Mouse (Mus musculus): ENCODE results near the gene Gpx1. TPM values are rescaled to one million over a fixed set of nuclear protein-coding genes. Genes with fewer than 3 reads are reported as not detected.
"Not testable (repeated sequence)": the region's sequence is repeated elsewhere in the genome, so short reads cannot be mapped to it uniquely, and the experiment has no call there.

Gpx1 gene
- total RNA-seq (2022) = 100 to 1,000 TPM; 524 to 812 (median 629) TPM

DNA sequence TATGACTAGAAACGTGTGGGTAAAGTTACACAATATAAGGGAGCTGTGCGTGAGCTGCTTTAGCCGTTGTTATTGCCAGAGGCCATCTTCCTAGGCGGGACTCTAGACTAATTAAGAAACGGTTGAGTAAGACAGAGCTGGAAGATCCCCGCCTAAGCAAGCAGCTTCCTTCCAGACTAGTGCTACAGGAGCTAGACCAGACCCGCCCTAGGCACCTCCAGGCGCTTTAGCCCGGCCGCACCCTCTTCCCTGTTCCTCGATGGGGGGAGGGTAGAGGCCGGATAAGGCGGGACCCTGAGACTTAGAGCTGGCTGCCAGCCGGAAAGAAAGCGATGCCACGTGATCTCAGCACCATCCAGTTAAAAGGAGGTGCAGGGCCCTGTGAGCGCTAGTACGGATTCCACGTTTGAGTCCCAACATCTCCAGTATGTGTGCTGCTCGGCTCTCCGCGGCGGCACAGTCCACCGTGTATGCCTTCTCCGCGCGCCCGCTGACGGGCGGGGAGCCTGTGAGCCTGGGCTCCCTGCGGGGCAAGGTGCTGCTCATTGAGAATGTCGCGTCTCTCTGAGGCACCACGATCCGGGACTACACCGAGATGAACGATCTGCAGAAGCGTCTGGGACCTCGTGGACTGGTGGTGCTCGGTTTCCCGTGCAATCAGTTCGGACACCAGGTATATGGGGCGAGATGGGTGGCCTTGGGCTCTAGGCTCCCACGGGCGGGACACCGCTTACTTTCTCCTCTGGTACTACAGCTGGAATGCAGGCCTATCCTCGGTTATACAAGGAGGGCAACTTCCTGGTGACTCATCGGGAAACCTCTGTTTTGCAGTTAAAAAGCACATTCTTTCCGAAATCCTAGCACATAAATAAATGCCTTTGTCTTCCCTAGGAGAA, at the start of gene Gpx1:
Gene Gpx1, plus strand, starts transcription at position 18 of the 896 bp plus-strand sequence.
- peak; percentile 93 for DNase-seq

DNA sequence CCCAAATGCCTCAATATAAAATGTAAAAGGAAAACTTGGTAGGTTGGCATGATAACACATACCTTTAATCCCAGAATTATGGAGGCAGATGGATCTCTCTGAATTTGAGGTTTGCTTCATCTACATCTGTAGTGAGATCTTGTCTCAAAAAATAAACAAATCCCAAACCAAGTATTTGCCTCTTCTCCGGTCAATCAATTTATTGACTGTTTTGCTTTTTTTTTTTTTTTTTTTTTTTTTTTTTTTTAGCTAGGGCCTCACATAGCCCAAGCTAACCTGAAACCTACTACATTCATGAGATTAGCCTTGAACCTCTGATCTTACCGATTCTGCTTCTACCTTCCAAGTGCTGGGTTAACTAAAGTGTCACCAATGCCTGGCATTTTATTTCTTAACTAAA, 49.4 kb upstream of the Gpx1 start:
- DNase-seq = no peak

DNA sequence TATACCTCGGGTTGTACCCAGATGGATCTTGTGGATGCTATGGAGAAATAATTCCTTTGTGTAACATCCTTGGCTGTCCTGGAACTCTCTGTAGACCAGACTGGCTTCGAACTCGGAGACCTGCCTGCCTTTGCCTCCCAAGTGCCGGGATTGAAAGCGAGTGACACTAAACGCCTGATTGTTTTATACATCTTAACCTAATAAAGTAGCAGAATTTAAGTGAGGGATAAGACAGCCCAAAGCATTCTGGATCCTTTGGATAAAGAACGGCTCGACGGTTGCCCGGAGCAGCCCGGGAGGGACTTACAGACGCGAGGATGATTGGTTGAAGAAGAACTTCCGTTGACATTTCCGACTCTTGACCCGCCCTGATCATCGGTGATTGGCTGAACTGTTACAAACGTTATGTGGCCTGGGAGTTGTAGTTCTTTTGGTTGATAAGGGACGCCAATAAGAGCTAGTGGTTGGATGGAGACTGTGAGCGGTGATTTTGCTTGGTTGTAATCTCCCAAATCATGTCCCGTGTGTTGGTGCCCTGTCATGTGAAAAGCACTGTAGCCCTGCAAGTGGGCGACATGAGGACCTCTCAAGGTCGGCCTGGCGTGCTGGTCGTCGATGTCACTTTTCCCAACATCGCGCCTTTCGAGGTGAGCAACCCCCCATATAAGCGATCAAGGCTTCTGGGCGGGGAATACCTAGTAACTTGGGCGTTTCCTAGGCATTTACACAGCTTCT, 48.5 kb upstream of the Gpx1 start, which contains the start of gene Nicn1:
Gene Nicn1, plus strand, starts transcription at position 414 of the 735 bp plus-strand sequence.
- DNase-seq = peak; percentile 93

DNA sequence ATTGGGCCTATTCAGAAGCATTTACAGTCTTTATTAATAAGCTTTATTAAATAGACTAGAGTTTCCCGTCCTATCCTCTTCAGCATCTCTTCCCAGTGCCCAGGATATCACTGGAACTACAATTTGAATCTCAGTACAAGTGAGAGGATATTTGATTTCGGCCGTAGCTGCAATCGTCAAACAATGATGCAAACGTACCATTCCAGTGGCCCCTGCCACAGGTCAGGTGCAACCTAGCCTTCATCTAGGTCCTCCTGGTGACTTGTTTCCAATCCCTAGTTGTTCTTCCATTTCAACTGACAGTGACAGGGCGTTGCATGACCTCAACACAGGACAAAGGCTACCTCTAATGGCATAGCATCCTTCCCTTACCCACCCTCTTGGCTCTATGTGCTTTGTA, 47.9 kb upstream of the Gpx1 start:
- no peak for DNase-seq

DNA sequence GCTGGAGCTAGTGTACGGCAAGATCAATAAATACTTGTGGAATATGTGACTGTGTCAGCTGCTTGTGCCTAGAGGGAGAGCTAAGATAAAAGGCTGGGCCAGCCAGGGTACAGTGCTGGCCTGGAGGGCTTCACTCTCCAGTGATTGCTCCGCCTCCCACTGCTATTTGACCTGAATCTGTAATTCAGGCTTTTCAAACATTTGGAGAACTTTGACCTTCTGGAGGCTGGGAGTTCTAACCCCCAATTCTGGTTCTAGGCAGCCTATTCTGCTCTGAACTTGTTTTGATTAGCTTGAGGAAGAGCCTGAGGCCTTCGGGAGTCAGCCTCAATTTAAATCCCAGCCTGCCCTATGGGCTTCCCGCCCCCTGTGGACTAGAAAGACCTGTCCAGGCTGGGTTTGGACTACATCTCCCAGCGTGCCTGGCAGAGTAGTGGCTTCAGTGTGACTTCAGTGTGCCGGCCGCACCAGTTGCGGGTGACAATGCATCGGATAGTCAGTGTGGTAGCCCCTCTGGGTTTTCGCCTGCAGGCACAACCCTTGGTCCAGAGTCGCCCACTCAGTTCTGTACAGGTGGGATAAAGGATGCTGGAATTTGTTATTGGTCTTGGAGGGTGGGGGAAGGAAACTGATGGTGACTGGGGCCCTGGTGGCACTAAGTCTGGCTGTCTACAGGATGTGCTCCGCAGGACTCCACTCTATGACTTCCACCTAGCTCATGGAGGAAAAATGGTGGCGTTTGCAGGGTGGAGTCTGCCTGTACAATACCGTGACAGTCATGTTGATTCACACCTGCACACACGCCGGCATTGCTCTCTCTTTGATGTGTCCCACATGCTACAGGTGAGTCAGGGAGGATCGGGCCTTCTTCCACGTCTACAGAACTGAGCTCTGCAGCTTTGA, 42.0 kb upstream of the Gpx1 start, which contains the start of gene Amt:
Gene Amt, plus strand, starts transcription at position 401 of the 903 bp plus-strand sequence.
- no peak for DNase-seq

DNA sequence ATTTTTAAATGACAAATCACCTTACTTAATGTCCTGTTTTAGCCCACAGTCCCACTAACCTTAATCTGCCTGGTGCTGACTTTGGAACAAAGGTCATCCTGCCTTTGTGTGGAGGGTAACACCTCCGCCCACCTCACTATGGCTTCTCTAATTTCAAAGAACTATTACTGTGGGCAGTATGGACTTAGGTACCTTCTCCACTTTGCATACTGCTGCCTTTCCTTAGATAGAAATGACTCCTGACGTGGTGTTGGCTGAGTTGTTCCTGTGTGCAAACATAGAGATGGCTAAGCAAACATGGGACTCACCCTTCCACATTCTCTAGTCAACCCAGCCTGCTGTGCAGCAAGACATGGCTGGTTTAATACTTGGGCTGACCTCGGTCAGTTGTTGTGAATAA, 36.9 kb upstream of the Gpx1 start:
- no peak for DNase-seq

DNA sequence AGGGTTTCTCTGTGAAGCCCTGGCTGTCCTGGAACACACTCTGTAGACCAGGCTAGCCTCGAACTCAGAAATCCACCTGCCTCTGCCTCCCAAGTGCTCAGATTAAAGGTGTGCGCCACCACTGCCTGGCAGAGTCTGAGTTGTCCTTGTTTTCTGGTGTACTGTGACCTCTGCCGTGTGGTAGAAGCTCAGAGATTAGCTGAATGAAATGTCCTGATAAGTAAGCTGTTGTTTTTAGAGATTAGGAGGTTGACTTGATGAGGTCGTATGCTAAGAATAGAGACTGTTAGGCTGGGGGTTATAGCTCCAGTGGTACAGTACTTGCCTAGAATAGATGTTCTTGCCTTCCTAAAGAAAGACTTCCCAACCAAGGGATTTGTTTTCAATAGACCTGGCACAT, 34.0 kb upstream of the Gpx1 start:
- DNase-seq = no peak

DNA sequence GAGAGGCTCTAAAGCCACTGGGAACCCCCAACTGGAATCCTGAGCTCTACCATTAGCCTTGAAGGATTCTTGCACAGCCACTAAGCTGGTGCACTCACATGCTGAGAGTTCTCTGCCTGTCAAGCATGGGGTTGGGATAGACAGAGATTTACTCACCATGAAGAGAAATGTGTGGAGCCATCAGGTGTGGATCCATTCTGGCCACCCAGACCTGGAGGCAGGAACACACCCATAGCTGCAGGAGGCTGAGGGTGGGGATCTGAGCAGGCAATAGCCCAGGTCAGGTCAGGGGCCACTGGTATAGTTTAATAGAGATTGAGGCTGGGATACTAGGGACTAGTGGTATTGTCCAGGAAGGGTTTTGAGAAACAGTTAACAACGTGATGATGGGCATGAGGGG, 33.5 kb upstream of the Gpx1 start:
- peak; percentile 38 for DNase-seq

DNA sequence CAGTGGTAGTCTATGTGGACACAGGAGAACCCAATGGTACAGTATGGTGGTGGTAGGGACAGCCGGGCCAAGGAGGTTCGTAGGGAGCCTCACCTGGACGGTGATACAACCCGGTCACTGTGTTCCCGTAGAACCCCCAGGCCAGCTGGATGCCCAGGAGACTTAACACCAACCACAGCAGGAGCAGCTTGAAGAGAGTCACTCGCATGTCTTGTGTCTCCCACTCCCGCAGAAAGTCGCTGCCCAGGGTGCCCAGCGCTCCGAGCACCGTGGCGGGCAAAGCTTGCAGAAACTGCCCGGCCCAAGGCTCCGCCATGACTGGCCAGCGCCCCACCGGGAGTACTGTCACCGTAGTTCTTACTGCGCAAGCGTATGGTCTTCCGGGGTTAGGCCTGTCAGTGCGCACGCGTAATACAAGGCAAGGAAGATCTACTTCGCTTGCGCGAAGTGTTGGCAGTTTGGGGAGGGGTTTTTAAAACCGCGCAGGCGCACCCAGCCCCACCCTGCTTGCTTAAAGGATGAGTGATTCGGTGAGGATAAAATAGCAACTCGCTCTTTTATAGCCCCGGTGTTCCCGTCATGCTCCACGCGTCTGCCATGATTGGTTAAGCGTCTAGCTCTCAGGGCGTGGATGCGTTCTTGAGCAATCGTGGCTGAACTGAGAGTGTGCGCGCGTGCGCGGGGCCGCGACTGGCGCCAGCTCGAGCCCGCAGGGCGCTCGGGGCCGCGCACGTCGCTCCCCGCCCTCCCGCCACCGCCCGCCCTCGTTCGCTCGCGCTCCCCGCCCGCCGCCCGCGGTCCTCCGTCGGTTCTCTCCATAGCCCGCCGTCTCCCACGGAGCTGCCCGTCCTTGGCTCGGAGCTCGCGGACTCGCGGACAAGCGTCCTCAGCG, 32.8 kb upstream of the Gpx1 start, which contains the start of the genes Rhoa and Tcta:
Gene Rhoa, plus strand, starts transcription at position 501 of the 892 bp plus-strand sequence.
Gene Tcta, minus strand, starts transcription at position 532 of the 892 bp plus-strand sequence.
- peak; percentile 99 for DNase-seq

DNA sequence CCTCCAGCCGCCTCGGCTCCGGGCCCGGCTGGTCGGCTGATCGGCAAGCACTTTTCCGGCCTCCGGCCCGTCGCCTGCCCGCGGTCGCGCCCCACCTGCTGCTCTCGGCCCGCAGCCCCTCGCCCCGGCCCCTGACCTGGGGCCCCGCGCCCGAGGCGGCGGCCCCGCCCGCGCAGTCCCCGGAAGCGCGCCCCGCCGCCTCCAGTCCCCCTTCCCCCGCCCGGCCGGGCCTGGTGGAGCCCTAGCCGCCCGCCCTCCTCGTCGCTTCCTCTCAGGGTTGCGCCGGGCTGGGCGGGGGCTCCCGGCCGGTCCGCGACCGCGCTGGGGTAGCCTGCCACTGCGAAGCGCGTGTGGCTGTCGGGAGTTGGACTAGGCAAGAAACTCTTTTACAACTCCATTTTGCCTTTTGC, 32.1 kb upstream of the Gpx1 start:
- peak; percentile 68 for DNase-seq

DNA sequence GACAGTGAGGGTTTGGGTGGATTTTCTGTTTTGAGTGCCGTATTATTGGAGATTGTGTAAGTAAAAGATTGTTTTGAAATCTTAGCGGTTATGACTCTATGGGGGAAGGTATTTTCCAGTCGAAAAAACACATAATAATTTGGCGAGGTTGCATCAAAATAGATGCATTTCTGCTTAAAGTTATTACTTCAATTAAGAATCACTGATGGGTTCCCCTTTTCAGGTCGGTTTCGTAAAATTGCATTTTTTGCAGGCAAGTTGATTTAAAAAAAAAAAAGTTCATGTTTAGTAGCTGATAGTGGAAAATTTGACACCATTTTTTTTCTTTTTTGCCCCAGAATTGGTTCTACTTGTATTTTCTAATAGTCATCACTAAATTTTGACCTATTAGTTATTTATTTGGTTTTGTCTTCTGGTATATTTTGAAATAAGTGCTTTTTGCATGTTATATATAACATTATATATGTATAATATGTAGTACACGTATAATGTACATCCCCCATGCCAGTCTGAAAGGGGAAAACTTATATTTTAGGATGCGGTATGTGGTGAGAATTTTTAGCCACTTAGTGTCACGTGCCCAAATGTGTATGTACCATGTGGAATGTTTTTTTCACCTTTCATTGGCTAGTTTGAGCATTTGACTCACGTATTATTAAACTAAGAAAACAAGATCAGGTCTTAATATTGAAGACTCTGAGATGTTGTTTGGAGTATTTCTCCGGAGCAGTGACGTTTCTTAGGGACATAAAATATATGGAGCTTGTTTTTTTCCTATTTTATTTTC, 31.5 kb upstream of the Gpx1 start:
- no peak for DNase-seq

DNA sequence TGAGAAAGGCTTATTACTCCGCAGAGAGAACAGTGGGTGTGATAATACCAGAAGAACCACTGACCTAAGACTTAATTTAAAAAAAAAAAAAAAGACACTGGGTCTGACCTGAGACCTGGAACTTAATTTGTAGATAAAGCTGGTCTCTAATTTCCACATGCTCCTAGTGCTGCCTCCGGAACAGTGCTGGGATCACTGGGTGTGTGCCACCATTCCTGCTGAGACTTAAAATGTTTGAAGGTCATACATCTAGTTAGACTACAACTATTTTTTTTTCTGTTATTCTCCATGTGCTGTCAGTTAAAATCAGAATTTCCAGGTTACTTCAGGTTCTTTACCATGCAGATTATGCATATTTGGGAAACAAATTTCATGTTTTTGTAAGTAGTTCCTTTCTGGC, 30.6 kb upstream of the Gpx1 start:
- no peak for DNase-seq

DNA sequence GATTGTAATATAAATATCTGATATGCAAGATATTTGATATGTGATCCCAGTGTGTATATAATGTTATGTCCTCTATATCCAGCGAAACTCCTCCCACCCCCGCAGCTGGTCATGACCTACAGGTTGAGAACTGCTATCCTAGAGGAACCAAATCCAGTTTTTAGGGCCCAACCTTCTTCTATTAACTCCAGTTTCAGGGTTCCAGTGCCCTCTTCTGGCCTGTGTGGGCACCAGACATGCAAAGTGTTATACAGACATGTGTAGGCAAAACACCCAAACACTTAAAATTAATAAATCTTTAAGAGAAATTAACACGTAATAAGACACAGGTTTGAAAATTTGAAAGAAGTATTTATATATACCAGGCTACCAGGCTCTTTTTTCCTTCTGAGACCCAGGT, 21.1 kb upstream of the Gpx1 start:
- no peak for DNase-seq

DNA sequence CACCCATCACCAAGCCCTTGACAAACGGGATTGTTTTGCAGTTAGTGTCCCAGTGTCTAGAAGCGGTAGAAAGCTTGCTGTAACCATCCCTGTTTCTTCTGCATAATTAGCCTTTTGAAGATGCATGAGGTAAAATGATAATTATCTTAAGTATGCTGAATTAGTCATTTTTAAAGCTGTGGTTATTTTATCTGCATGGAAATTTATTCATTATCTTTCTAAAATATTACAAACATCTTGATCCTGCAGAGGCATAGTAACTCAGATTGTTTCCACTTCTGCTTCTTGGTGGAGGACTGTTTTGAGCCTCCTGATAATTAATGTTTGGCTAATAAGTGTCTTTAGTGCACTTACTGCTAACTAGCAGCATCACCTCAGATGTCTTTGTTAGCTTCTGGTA, 20.2 kb upstream of the Gpx1 start:
- DNase-seq = no peak

DNA sequence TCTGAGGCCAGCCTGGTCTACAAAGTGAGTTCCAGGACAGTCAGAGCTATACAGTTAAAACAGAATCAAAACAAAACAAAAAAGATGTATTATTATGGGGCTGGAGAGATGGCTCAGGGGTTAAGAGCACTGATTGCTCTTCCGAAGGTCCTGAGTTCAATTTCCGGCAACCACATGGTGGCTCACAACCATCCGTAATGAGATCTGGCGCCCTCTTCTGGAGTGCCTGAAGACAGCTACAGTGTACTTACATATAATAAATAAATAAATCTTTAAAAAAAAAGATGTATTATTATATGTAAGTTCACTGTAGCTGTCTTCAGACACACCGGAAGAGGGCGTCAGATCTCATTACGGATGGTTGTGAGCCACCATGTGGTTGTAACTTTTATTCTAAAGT, 16.6 kb upstream of the Gpx1 start:
- not testable (repeated sequence) for DNase-seq

DNA sequence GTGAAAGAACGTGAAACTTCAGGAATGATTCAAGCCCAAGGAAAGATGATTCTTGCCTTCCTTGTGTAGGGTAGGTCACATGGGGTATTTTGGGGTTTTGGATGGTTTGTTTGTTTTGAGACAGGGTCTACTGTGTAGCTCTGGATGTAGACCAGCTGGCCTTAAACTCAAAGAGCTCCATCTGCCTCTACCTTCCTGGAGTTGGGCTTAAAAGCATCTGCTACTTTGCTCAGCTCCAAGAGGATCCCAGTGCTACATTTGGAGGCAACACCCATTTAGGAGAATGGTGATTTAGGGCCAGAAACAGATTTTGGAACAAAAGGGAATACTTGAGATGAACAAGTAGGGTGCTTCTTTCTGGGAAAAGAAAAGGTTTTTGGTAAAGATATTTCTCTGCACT, 13.9 kb upstream of the Gpx1 start:
- no peak for DNase-seq

DNA sequence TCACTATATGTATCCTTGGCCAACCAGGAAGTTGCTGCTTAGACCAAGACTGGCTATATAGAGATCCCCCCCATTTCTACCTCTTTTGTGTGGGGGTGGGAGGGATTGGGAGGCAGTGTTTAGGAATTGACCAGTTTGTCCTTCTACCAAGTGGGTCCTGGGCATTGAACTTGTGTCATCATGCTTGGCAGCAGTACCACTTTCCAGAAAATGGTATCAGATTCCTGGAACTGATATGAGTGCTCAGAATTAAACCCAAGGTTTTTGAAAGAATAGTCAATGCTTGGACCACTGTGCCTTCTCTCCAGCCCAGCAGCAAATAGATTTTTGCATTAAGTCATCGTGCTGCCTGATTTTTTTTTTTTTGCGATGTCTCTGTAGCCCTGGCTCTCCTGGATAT, 12.9 kb upstream of the Gpx1 start:
- no peak for DNase-seq

DNA sequence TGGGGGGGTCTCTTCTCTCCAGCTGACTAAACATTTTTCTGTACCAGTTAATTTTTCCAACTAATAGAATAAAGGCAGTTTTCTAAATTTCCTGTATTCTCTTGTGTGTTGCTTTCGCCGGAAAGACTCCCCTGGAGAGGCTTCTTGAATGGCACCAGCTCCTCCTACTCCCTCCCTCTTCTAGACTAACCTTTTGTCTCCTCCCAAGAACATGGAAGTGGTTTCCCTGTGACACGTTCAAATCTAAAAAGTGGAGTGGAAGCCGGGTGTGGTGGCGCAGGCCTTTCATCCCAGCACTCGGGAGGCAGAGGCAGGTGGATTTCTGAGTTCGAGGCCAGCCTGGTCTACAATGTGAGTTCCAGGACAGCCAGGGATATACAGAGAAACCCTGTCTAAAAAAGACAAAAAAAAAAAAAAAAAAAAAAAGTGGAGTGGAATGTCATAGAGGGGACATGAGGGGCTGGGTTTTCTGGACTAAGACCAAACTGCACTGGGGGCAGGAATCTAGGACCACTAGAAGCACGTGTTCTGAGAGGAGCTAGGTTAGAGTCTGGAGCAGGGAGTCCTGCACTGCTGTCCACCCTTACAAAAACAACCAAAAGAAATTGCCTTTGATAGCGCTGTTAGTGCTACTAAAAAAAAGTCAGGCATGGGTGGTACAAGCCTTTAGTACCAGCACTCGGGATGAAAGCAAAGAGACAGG, 704 bp upstream of the Gpx1 start:
- DNase-seq = no peak

DNA sequence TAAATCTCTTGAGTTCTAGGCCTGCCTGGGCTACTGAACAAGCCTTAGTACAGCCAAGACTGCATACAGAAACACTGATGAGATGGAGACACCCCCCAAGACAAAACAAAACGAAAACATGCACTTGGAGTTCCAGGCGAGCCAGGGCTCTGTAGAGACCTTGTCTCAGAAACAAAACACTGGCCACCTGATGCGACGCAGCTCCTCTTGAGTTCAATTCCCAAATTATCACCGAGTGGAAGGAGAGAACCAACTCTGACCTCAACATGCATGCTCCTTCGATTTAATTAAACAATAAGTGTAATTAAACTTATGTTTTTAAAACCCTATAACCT, 185 bp upstream of the Gpx1 start:
- DNase-seq = no peak

DNA sequence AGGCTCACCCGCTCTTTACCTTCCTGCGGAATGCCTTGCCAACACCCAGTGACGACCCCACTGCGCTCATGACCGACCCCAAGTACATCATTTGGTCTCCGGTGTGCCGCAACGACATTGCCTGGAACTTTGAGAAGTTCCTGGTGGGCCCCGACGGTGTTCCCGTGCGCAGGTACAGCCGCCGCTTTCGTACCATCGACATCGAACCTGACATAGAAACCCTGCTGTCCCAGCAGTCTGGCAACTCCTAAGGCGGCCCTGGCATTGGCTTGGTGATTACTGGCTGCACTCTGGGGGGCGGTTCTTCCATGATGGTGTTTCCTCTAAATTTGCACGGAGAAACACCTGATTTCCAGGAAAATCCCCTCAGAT, 1.2 kb downstream of the Gpx1 start:
- DNase-seq = peak; percentile 45
